Mouse (Mus musculus) heart, embryonic 16.5 days (tissue): Measurements from ENCODE around the gene Lrrc66. TPM values are rescaled to one million over a fixed set of nuclear protein-coding genes. Genes with fewer than 3 reads are reported as not detected.

ENCODE experiments used
- ATAC-seq: fragments of 200-750 bp; cut with Nextera tagmentation; replicated peaks from 2 replicates; pipeline ENCODE4 v1.8.0; 2017; ENCODE audit warnings: moderate number of reproducible peaks; ENCODE audit not compliant: insufficient read depth, low FRiP score; ENCODE audit errors: extremely low read depth
- H3K27ac ChIP-seq: fragments of 300-500 bp; sonication (generic); 2 replicates; pipeline ENCODE4 v1.5.1; 2014; ENCODE audit warnings: mild to moderate bottlenecking, low read length, control low read depth, moderate library complexity
- H3K27me3 ChIP-seq: fragments of 300-500 bp; sonication (generic); 2 replicates; pipeline ENCODE4 v1.6.1; 2014; ENCODE audit warnings: low read length, mixed read lengths; ENCODE audit not compliant: control insufficient read depth, insufficient read depth
- H3K36me3 ChIP-seq: fragments of 300-500 bp; sonication (generic); 2 replicates; pipeline ENCODE4 v1.6.1; 2014; ENCODE audit not compliant: control insufficient read depth, insufficient read depth
- H3K4me1 ChIP-seq: fragments of 300-500 bp; sonication (generic); 2 replicates; pipeline ENCODE4 v1.6.1; 2014; ENCODE audit warnings: low read length, mixed read lengths; ENCODE audit not compliant: control insufficient read depth, insufficient read depth
- H3K4me2 ChIP-seq: fragments of 300-500 bp; sonication (generic); 2 replicates; pipeline ENCODE4 v1.6.1; 2014; ENCODE audit warnings: low read depth, mild to moderate bottlenecking, control low read depth, low read length
- H3K4me3 ChIP-seq: fragments of 300-500 bp; sonication (generic); 2 replicates; pipeline ENCODE4 v1.5.1; 2014; ENCODE audit warnings: mild to moderate bottlenecking, control low read depth, low read length
- H3K9ac ChIP-seq: fragments of 300-500 bp; sonication (generic); 2 replicates; pipeline ENCODE4 v1.6.1; 2014; ENCODE audit warnings: low read length, control low read depth
- H3K9me3 ChIP-seq: fragments of 300-500 bp; sonication (generic); replicated peaks from 2 replicates; pipeline ENCODE4 v1.6.1; 2016; ENCODE audit warnings: low read length; ENCODE audit not compliant: control insufficient read depth
- WGBS: fragments of 180-500 bp; shearing (Covaris S2); extraction: QIAGEN DNeasy Blood & Tissue Kit; methylation state at CpG from one replicate; pipeline ENCODE4 v1.1.7; 2014; 5-methylcytosine and 5-hydroxymethylcytosine counted together
- polyA plus RNA-seq: library from polyadenylated mRNA; unstranded; fragments of >200 nt; fragmentation: Nextera tagmentation; extraction: Ambion mirVana; gene quantifications from 2 replicates; pipeline ENCODE4 v1.2.1, GENCODE M21; 2015

The Lrrc66 gene
- polyA plus RNA-seq, 1 experiment from 2014 or later, result 0.38 TPM

DNA sequence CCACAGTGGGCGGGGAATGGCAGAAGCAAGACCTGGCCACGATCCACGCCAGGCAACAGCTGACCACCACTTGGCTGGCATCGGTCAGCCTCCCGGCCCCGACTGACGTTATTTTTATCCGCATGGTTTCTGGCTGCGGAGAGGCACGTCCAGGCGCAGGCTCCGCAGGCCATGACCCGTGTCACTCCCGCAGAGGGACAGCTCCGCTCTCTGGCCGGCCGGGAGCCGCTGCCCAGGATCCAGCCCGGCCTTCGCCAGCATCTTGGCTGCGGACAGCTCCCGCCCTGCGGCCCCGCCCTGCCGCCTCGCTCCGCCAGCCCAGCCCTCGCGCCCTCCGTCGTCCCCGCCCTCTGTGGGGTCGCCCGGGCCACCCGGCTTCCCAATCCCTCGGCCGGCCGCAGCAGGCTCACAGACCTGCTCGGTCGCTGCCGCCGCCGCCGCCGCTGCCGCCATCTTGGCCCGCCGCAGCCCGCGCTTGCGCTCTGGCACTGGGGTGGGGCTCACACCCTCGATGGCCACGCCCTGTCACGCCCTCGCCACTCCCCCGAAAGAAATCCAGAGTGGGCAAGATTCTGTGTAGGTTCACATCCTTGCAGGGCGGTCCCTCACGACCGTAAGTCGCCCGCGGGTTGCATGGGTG is 15.1 kb upstream of the Lrrc66 start, which contains the start of gene Sgcb:
TSS of gene Sgcb (minus strand) at position 530 of the 640 bp plus-strand sequence.
- no peaks in the 10 kb centered on the region for H3K9me3 ChIP-seq
- WGBS, result under 1% methylated on average over 62 of the region's 62 CpGs
- peak within 1 kb of the TSS; percentile 86 for H3K4me3 ChIP-seq
- ATAC-seq, result peak; percentile 84
- peaks cover 26% of the 10 kb centered on the region for H3K4me1 ChIP-seq
- peak within 1 kb of the TSS; percentile 73 for H3K4me2 ChIP-seq
- peak within 1 kb of the TSS; percentile 94 for H3K27ac ChIP-seq
- peak within 1 kb of the TSS; percentile 89 for H3K9ac ChIP-seq
- peaks cover 22% of the 10 kb centered on the region for H3K27me3 ChIP-seq
- peaks cover 5% of the 10 kb centered on the region for H3K36me3 ChIP-seq

DNA sequence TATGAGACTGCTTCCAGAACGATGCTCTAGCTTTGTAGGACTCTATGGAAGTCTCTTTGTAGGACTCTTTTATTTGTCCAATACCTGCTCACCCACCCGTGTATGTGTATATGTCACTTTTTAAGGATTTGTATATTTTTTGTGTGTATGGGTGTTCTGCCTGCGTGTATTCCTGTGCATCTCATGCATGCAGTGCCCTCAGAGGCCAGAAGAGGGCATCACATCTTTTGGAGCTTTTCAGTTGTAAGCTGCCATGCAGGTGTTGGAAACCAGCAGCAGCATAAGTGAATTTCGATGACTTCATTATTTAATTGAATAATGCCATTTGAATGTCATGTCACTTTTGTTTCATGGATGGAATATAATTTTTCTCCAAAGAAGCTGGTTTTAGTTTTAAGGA is 9.8 kb upstream of the Lrrc66 start:
- 85% methylated on average over 4 of the region's 4 CpGs for WGBS
- H3K4me2 ChIP-seq, result no peak overlapping the region
- H3K4me3 ChIP-seq, result no peak overlapping the region
- H3K27ac ChIP-seq, result no peak overlapping the region
- no peaks in the 10 kb centered on the region for H3K27me3 ChIP-seq
- peaks cover 9% of the 10 kb centered on the region for H3K4me1 ChIP-seq
- no peak overlapping the region for H3K9ac ChIP-seq
- no peaks in the 10 kb centered on the region for H3K9me3 ChIP-seq
- H3K36me3 ChIP-seq, result peaks cover 21% of the 10 kb centered on the region
- ATAC-seq, result no peak

DNA sequence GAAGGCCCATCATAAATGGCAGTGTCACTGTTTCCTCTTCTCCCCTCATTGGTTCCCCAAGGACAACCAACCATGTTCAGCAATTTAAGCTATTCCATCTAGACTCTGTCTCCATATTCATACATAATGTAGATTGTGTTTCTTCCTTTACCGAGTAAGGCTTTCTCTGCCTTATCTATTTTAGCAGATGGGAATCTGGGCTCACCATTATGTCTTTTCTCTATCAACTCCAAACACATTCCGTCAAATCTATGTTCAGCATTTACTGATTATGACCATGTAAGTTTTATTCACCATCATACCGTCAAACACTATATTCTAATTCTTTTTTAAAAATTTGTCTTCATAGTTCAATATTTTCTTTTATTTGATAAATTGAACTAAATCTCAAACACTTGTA is 8.7 kb upstream of the Lrrc66 start:
- peaks cover 2% of the 10 kb centered on the region; the same call in 1 of the 2 replicates for H3K4me1 ChIP-seq
- H3K36me3 ChIP-seq, result peaks cover 22% of the 10 kb centered on the region
- ATAC-seq, result no peak
- H3K27me3 ChIP-seq, result no peaks in the 10 kb centered on the region
- 82% methylated on average over 3 of the region's 3 CpGs for WGBS
- H3K9me3 ChIP-seq, result no peaks in the 10 kb centered on the region
- H3K4me2 ChIP-seq, result no peak overlapping the region
- H3K27ac ChIP-seq, result no peak overlapping the region
- H3K4me3 ChIP-seq, result no peak overlapping the region
- H3K9ac ChIP-seq, result no peak overlapping the region

DNA sequence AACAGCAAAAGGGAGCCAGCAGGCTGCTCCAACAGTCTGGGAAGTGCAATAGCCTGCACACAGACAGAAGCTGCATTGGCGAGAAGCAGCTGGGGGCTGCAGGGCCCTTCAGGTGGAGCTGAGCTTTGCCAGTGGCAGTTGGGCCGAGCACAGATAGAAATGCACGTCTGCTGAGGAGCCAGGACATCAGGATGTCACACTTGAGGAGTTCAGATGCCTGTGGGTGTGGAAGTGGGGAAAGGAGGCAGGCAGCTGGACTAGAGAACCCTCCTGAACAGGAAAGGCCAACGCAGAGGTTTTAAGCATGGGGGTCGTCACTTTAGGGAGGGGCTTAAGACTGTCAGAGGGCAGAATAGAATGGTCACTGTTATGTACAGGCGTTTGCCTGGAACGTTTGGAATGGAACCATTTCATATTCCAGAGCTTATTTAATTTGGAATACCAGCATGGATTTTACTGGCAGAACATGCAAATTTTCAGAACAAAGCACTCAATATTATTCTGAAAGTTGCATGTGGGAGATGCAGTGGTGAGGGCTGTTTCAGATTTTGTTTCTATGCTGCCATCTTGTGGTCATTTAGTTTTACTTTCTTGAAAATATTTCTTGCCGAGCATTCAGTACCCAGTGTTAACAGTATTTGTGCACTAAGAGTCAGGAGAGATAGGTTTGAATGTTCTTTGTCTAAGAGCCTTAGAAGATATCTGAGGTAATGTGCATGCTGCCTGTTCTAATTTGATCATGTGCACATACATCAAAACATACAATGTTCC is 5.2 kb upstream of the Lrrc66 start:
- H3K9me3 ChIP-seq, result peaks cover 3% of the 10 kb centered on the region; the same call in 1 of the 2 replicates
- H3K4me2 ChIP-seq, result no peak overlapping the region
- no peak; the same call in 1 of the 2 replicates for ATAC-seq
- no peaks in the 10 kb centered on the region for H3K4me1 ChIP-seq
- peaks cover 35% of the 10 kb centered on the region for H3K36me3 ChIP-seq
- no peaks in the 10 kb centered on the region for H3K27me3 ChIP-seq
- 44% methylated on average over 8 of the region's 8 CpGs for WGBS
- H3K4me3 ChIP-seq, result no peak overlapping the region
- no peak overlapping the region for H3K9ac ChIP-seq
- H3K27ac ChIP-seq, result no peak overlapping the region

DNA sequence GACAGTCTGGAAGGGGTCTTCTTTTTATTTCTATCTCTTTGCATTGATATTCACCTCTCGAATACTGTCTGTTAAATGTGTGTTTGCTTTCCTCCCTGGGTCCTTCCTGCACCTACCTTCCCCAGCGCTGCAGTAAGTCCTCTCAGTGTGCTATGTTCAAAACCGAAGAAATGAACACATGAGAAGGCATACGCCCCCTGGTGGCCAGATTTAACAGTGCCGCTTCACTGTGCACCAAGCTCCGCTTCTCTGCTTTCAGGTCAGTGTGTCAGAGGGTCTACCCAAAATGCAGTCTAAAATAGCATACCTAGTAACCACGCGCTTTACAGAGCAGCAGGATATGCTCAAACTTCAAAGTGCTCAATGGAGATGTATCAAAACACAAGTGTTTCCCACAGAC is 815 bp upstream of the Lrrc66 start:
- no peak overlapping the region for H3K9ac ChIP-seq
- no peak for ATAC-seq
- WGBS, result 60% methylated on average over 8 of the region's 8 CpGs

DNA sequence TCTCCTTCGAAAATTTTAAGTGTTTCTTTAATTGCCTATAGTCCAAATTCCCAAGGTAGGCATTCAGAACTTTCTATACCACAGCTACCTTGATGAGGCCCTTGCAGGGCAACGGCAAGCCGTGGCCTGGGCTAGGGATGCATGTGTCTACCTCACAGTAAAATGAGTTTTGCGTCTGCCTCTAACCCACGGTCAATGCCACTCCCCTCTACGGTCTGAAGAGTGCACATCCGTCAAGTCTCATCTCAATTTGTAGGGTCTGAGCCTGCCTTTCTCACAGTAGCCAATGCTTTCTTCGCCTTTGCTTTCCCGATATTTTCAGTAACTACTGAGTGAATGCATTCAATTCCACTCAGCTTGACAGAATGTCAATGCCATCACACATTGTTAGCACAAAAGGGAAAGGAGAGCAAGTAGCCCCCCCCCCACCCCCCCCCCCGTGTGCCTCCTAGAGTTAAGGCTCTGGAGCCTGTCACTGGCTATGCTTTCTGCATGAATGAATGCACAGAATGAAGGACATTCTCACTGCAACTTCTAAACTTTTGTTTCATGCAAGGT is 1.2 kb downstream of the Lrrc66 start:
- 66% methylated on average over 10 of the region's 10 CpGs for WGBS
- Histone ChIP-seq H3K36me3 (peaks cover 18% of the 10 kb centered on the region), H3K4me2 (no peak overlapping the region), H3K9ac (no peak overlapping the region), H3K4me3 (no peak overlapping the region), H3K4me1 (peaks cover 6% of the 10 kb centered on the region), H3K27ac (no peak overlapping the region), H3K27me3 (no peaks in the 10 kb centered on the region), H3K9me3 (peaks cover 3% of the 10 kb centered on the region; the same call in 1 of the 2 replicates)
- no peak for ATAC-seq

More for the DNA sequence above, 815 bp upstream of the Lrrc66 start:
- H3K4me1 ChIP-seq, result peaks cover 6% of the 10 kb centered on the region
- no peak overlapping the region for H3K27ac ChIP-seq
- H3K4me2 ChIP-seq, result no peak overlapping the region
- H3K27me3 ChIP-seq, result no peaks in the 10 kb centered on the region
- no peak overlapping the region for H3K4me3 ChIP-seq
- H3K9me3 ChIP-seq, result peaks cover 3% of the 10 kb centered on the region; the same call in 1 of the 2 replicates
- H3K36me3 ChIP-seq, result peaks cover 22% of the 10 kb centered on the region

DNA sequence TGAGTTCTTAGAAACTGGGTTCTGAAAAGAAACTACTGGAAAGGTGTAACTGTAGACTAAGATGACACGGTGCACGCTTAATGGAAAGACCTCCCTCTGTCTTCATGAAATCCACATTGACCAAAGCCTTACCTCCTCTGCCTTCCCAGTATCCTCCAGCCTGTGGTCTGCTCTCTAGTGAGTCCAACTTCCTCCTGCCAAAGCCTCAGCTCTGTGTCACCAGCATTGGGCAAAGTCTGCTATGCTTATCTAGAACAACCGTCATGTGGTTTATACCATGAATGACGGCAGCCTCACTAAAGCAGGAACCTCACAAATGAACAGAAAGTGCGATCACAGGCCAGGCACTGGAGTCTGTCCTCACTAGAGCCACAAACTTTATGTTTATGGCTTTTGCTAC is 2.2 kb downstream of the Lrrc66 start:
- Histone ChIP-seq H3K27ac (0 out of 2 replicates have a peak overlapping the region, but pooled peaks have one; percentile 20), H3K9ac (no peak overlapping the region), H3K27me3 (no peaks in the 10 kb centered on the region), H3K4me3 (no peak overlapping the region), H3K4me1 (peaks cover 6% of the 10 kb centered on the region), H3K36me3 (peaks cover 14% of the 10 kb centered on the region), H3K9me3 (peaks cover 3% of the 10 kb centered on the region; the same call in 1 of the 2 replicates), H3K4me2 (no peak overlapping the region)
- ATAC-seq, result peak; percentile 76
- WGBS, result 42% methylated on average over 5 of the region's 5 CpGs

DNA sequence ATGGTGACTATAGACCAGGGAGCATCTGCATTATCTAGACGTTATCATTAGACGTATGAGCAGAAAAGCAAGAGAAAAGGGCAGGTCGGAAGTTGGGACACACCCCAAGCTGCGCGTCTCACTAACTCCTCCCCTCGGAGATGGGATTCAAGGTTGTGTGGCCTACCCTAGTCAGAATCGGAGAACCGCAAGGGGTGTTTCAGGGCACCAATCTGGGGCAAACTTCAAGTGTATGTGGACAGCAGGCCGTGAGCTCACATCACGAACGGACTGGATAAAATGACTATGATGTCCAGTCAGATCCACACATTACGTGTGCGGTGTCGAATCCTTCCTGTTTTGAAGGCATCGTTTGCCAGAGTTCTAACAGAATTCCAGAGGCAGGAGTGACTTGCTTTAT is 4.3 kb downstream of the Lrrc66 start:
- H3K4me1 ChIP-seq, result peaks cover 6% of the 10 kb centered on the region
- ATAC-seq, result no peak
- H3K27me3 ChIP-seq, result no peaks in the 10 kb centered on the region
- no peak overlapping the region for H3K27ac ChIP-seq
- no peak overlapping the region for H3K4me2 ChIP-seq
- H3K9me3 ChIP-seq, result no peaks in the 10 kb centered on the region
- H3K4me3 ChIP-seq, result no peak overlapping the region
- H3K36me3 ChIP-seq, result no peaks in the 10 kb centered on the region
- 78% methylated on average over 15 of the region's 15 CpGs for WGBS
- H3K9ac ChIP-seq, result no peak overlapping the region

DNA sequence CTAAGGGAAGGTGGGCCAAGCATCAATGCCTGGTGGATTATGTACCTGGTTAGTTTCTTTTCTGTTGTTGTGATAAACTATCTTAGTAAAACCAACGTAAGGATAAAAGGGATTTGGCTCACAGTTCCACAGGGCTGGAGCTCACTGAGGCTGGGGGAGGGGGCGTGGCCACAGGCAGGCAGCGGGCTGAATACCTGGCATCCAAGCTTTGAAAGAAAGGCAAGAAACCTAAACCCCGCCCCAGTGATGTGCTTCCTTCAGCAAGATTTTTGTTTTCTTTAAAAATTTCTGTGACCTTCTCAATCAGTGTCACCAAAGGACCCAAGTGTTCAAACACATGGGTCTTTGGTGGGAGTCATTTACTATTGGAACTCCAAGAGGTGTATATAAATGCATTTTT is 4.8 kb downstream of the Lrrc66 start:
- Histone ChIP-seq H3K36me3 (no peaks in the 10 kb centered on the region), H3K27ac (no peak overlapping the region), H3K4me3 (no peak overlapping the region), H3K27me3 (no peaks in the 10 kb centered on the region), H3K4me1 (peaks cover 6% of the 10 kb centered on the region), H3K4me2 (no peak overlapping the region), H3K9me3 (no peaks in the 10 kb centered on the region), H3K9ac (no peak overlapping the region)
- 61% methylated on average over 4 of the region's 4 CpGs for WGBS
- ATAC-seq, result no peak
